ENCODE assay signal across 22 mouse cellular contexts in the genomic region with DNA sequence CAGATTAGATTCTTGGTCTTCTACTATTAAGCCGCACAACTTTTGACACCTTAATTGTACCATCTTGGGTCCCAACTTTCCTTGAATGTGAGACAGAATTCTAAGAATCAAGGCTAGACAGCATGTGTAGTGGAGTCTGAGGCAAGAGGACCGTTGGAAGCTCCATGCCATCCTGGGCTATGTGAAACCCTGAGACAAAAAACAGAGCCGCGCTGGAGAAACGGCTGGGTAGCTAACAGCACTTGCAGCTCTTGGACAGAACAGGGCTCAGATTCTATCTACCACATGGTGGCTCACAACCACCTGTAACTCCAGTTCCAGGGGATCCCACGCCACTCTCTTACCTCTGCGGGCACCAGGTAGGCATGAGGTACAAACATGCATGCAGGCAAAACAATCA. TPM values are rescaled to one million over a fixed set of nuclear protein-coding genes. Genes with fewer than 3 reads are reported as not detected.
A peak's percentile ranks its signal among the peaks of the same experiment; 100 is the strongest.
DNase-seq lines count a peak whose midpoint lies in the region; ATAC-seq and TF ChIP-seq lines count a peak whose summit lies in the region.
"Had no signal": no experiment of that assay in that cellular context is flagged by ENCODE, and none has a peak within 500 bp of the region (broad histone marks: within the 10 kb centered on the region; RNA-seq: fewer than 3 reads in every experiment).

No protein-coding gene starts in this region.

- intact Hi-C loops in heart, postnatal 36 days (cut with DNase I): no loop called here

- DNase-seq in heart, adult 11 months: peak; percentile 62
- no peak for DNase-seq in heart, postnatal 36 days
- DNase-seq in midbrain, embryonic 11.5 days (ENCODE audit: low spot score, missing footprints): peak; percentile 74
- DNase-seq in midbrain, embryonic 14.5 days: no peak
- DNase-seq in ES-E14 (ENCODE audit: low read depth, low spot score) (no peak), G1E (ENCODE audit: low spot score) (no peak)
- no peak for DNase-seq in left cerebral cortex, adult 8-10 months (ENCODE audit: low spot score in 2 of 2)
- no peak for DNase-seq in kidney, postnatal 25 days
- DNase-seq: adrenal gland, adult 2 months; adrenal gland, adult 8-10 months; adrenal gland, postnatal 10 days; adrenal gland, postnatal 14 days; adrenal gland, postnatal 25 days; adrenal gland, postnatal 36 days; B cell, adult 2 months; cerebellum, adult 11 months; cerebellum, adult 18-20 months; cerebellum, adult 2 months had no signal

- H3K4me1 ChIP-seq in midbrain, embryonic 11.5 days (ENCODE audit: control insufficient read depth, insufficient read depth, low read length): peaks cover 4% of the 10 kb centered on the region; the same call in 1 of the 2 replicates
- peaks cover 19% of the 10 kb centered on the region for H3K4me1 ChIP-seq in midbrain, embryonic 14.5 days (ENCODE audit: control insufficient read depth, insufficient read depth, low read length)
- H3K4me1 ChIP-seq in ES-E14 (ENCODE audit: control insufficient read depth in 2 of 2, insufficient read depth in 2 of 2, low read length in 2 of 2, poor library complexity in 1 of 2): peaks cover 0 to 5% of the 10 kb centered on the region in 2 experiments; a peak in 3 of 4 replicates
- peaks cover 35% of the 10 kb centered on the region for H3K4me1 ChIP-seq in G1E (ENCODE audit: insufficient read depth, low read depth, low read length)

- no peak overlapping the region for H3K4me2 ChIP-seq in midbrain, embryonic 11.5 days
- H3K4me2 ChIP-seq in midbrain, embryonic 14.5 days (ENCODE audit: low read length): no peak overlapping the region

- H3K27ac ChIP-seq in midbrain, embryonic 11.5 days (ENCODE audit: low read depth, low read length): no peak overlapping the region
- no peak overlapping the region for H3K27ac ChIP-seq in midbrain, embryonic 14.5 days (replicated peaks; ENCODE audit: low read depth, low read length)
- H3K27ac ChIP-seq in ES-E14 (ENCODE audit: insufficient read depth, low read depth, low read length, poor library complexity, severe bottlenecking): no peak overlapping the region

- no peaks in the 10 kb centered on the region for H3K27me3 ChIP-seq in midbrain, embryonic 11.5 days (ENCODE audit: control insufficient read depth, insufficient read depth, low read length)
- H3K27me3 ChIP-seq in midbrain, embryonic 14.5 days (ENCODE audit: control insufficient read depth, insufficient read depth, low read length): no peaks in the 10 kb centered on the region
- no peaks in the 10 kb centered on the region for H3K27me3 ChIP-seq in G1E (ENCODE audit: insufficient read depth, low read length)
- H3K27me3 ChIP-seq: CH12.LX, Patski had no signal

- WGBS in midbrain, embryonic 11.5 days: 82% methylated on average over 7 of the region's 7 CpGs
- 87% methylated on average over 7 of the region's 7 CpGs for WGBS in midbrain, embryonic 14.5 days

- no peak overlapping the region for H3K9ac ChIP-seq in midbrain, embryonic 11.5 days (ENCODE audit: low read length)
- H3K9ac ChIP-seq in midbrain, embryonic 14.5 days (replicated peaks; ENCODE audit: low read length): no peak overlapping the region
- H3K9ac ChIP-seq in ES-E14 (ENCODE audit: insufficient read depth, low read depth, low read length, poor library complexity, severe bottlenecking): peak overlapping the region; percentile 43; the same call in 1 of the 2 replicates

- TF ChIP-seq CTCF in G1E (IDR thresholded peaks at IDR 0.05; ENCODE audit: low read depth, low read length): no peak

- no peak overlapping the region for H3K4me3 ChIP-seq in midbrain, embryonic 11.5 days (ENCODE audit: low read depth, low read length)
- no peak overlapping the region for H3K4me3 ChIP-seq in midbrain, embryonic 14.5 days (replicated peaks; ENCODE audit: low read depth, low read length)
- no peak overlapping the region; a peak in 1 of 4 replicates for H3K4me3 ChIP-seq in ES-E14 (ENCODE audit: insufficient read depth in 1 of 2, low read depth in 1 of 2, low read length in 2 of 2, poor library complexity in 1 of 2, severe bottlenecking in 1 of 2)
- peak overlapping the region; percentile 28; the same call in 1 of the 2 replicates for H3K4me3 ChIP-seq in G1E (ENCODE audit: low read depth, low read length)

- no peaks in the 10 kb centered on the region for H3K9me3 ChIP-seq in midbrain, embryonic 11.5 days (ENCODE audit: control insufficient read depth, low read length)
- no peaks in the 10 kb centered on the region for H3K9me3 ChIP-seq in midbrain, embryonic 14.5 days (ENCODE audit: control insufficient read depth, low read length)
- H3K9me3 ChIP-seq in ES-E14 (ENCODE audit: control insufficient read depth, insufficient read depth, low read depth, low read length) (no peaks in the 10 kb centered on the region), G1E (replicated peaks) (no peaks in the 10 kb centered on the region)

- ATAC-seq in midbrain, embryonic 11.5 days (ENCODE audit: low FRiP score): no peak
- no peak for ATAC-seq in midbrain, embryonic 14.5 days (ENCODE audit: low FRiP score, low TSS enrichment)
- ATAC-seq in G1E (ENCODE audit: extremely low read depth, insufficient number of reproducible peaks, low FRiP score, poor library complexity, severe bottlenecking): no peak
- ATAC-seq: activated CD4-positive, CD25-positive, alpha-beta regulatory T cell, adult 4 months; CD4-positive, CD25-positive, alpha-beta regulatory T cell, adult 4 months; Patski had no signal

- no peaks in the 10 kb centered on the region for H3K36me3 ChIP-seq in midbrain, embryonic 11.5 days (ENCODE audit: control insufficient read depth, insufficient read depth, low read length)
- H3K36me3 ChIP-seq in midbrain, embryonic 14.5 days (ENCODE audit: control insufficient read depth, insufficient read depth, low read length): peaks cover 3% of the 10 kb centered on the region; the same call in 1 of the 2 replicates
- H3K36me3 ChIP-seq in ES-E14 (ENCODE audit: control insufficient read depth, insufficient read depth, low read length, poor library complexity, severe bottlenecking) (no peaks in the 10 kb centered on the region), G1E (replicated peaks) (peaks cover 39% of the 10 kb centered on the region)

- in situ Hi-C loops in ES-E14 (cut with MboI; ENCODE audit: low sequenced_read_pairs in 2 of 2, unreplicated experiment in 2 of 2): no loop called here

TF ChIP-seq in ES-E14, 5 proteins besides CTCF, POLR2A, EP300 and RAD21:
- TF ChIP-seq CHD2 (IDR thresholded peaks at IDR 0.05; ENCODE audit: low read depth, low read length) (no peak), MAFK (IDR thresholded peaks at IDR 0.05; ENCODE audit: insufficient read depth, low read depth, low read length) (no peak), ZNF384 (IDR thresholded peaks at IDR 0.05; ENCODE audit: low read depth, low read length) (no peak), HCFC1 (IDR thresholded peaks at IDR 0.05; ENCODE audit: borderline replicate concordance, insufficient read depth, low read length) (no peak), ZC3H11A (IDR thresholded peaks at IDR 0.05; ENCODE audit: borderline replicate concordance, low read depth, low read length) (no peak)

RNA-seq across cellular contexts. Expression of gene Fbxl20, which starts 4.3 kb away (rescaled TPM):
- 10 to 100 TPM; 20.3 to 27.1 TPM for total RNA-seq in heart, postnatal 36 days (2021)
- polyA plus RNA-seq in midbrain, embryonic 11.5 days (2014; fragmentation: Nextera tagmentation; extraction: Ambion mirVana): 23.4 and 24.9 TPM in 2 replicates
- 18.0 and 25.9 TPM in 2 replicates for polyA plus RNA-seq in midbrain, embryonic 14.5 days (2014; fragmentation: Nextera tagmentation; extraction: Ambion mirVana)
- total RNA-seq in ES-E14 (2012; rRNA removed) (9.7 and 15.0 TPM in 2 replicates), G1E (2014; fragmentation: Nextera tagmentation) (43.7 and 55.3 TPM in 2 replicates), G1E (2017) (22.4 and 23.7 TPM in 2 replicates)
- polyA plus RNA-seq in G1E (2012): 12.9 and 13.2 TPM in 2 replicates
- total RNA-seq in left cerebral cortex, adult 8-10 months (2022): 10 to 100 TPM; 33.4 to 37.5 (median 34.9) TPM

RNA-seq across cellular contexts. Expression of gene Med1, which starts 47.2 kb away (rescaled TPM):
- total RNA-seq in heart, postnatal 36 days (2021): 10 to 100 TPM; 38.0 to 40.6 TPM
- 78.4 and 80.5 TPM in 2 replicates for polyA plus RNA-seq in midbrain, embryonic 11.5 days (2014; fragmentation: Nextera tagmentation; extraction: Ambion mirVana)
- 55.9 and 69.7 TPM in 2 replicates for polyA plus RNA-seq in midbrain, embryonic 14.5 days (2014; fragmentation: Nextera tagmentation; extraction: Ambion mirVana)
- total RNA-seq in ES-E14 (2012; rRNA removed) (23.5 and 27.9 TPM in 2 replicates), G1E (2014; fragmentation: Nextera tagmentation) (168 and 188 TPM in 2 replicates), G1E (2017) (38.9 and 44.2 TPM in 2 replicates)
- 16.6 and 18.0 TPM in 2 replicates for polyA plus RNA-seq in G1E (2012)
- total RNA-seq in left cerebral cortex, adult 8-10 months (2022): 10 to 100 TPM; 41.3 to 50.8 (median 46.0) TPM

RNA-seq across cellular contexts. Expression of gene Cdk12, which starts 57.0 kb away (rescaled TPM):
- 10 to 100 TPM; 22.5 to 25.2 TPM for total RNA-seq in heart, postnatal 36 days (2021)
- 11.1 and 12.1 TPM in 2 replicates for polyA plus RNA-seq in midbrain, embryonic 11.5 days (2014; fragmentation: Nextera tagmentation; extraction: Ambion mirVana)
- polyA plus RNA-seq in midbrain, embryonic 14.5 days (2014; fragmentation: Nextera tagmentation; extraction: Ambion mirVana): 11.1 and 12.4 TPM in 2 replicates
- total RNA-seq in ES-E14 (2012; rRNA removed) (63.3 and 68.8 TPM in 2 replicates), G1E (2014; fragmentation: Nextera tagmentation) (84.8 and 93.7 TPM in 2 replicates), G1E (2017) (45.5 and 54.0 TPM in 2 replicates)
- polyA plus RNA-seq in G1E (2012): 17.4 and 20.4 TPM in 2 replicates
- 10 to 100 TPM; 36.6 to 42.6 (median 39.3) TPM for total RNA-seq in left cerebral cortex, adult 8-10 months (2022)

Comparison
In these comparisons a context has a peak if more than half of its experiments do, and no peak if none do; other contexts are left out.
1. DNase-seq: peak in heart, adult 11 months (single experiment) and midbrain, embryonic 11.5 days (single experiment); none in heart, postnatal 36 days (0 of 2), midbrain, embryonic 14.5 days (single experiment), ES-E14 (single experiment), G1E (single experiment), left cerebral cortex, adult 8-10 months (0 of 2) and kidney, postnatal 25 days (0 of 2).